Mouse (Mus musculus) right cerebral cortex, postnatal 36 days (tissue): ENCODE measurements at regions not wholly inside any gene's neighbourhood (a gene's known extent, or its start where the extent isn't known, plus 50 kb on each side); places are given as distances from the start of the nearest gene placed in this dataset.

ENCODE experiments used
- DNase-seq, 2 experiments: peaks; one replicate each; pipeline ENCODE4 v3.0.0; 2022; ENCODE audit warnings: low spot score in 2 of 2, mixed read lengths in 1 of 2

DNA sequence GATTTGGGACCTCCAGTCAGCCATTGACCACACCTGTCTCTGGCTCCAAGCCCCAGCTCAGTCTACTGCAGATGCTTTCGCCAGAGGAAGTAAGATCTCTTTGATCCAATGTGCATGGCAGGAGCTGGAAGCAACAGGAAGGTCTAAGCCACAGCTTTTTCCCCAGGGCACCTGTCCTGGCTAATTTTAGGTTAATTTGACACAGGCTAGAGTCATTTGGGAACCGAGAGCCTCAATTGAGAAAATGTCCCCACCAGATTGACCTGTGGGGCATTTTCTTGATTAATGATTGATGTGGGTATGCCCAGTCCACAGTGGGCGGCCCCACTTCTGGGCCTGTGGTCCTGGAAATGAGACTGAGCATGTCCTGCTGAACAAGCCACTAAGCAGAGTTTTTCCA lies 240.7 kb upstream of the Hs6st1 start:
- DNase-seq = no peak

DNA sequence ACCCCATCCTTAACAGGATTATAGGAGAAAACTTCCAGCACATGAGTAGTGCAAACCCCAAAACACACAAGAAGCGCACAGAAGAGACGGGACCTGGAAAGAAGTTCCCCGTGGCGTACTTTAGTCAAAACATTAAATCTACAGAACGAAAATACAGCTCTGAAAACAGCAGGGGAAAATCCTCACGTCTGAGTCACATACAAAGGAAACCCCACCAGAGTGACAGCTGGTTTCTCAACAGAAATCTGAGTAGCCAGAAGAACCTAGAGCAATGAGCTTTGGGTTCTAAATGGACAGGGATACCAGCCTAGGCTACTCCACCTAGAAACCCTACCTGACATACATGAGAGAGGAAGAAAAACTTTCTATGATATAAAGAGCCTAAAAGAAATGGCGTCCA lies 234.0 kb upstream of the Hs6st1 start:
- DNase-seq = no peak

DNA sequence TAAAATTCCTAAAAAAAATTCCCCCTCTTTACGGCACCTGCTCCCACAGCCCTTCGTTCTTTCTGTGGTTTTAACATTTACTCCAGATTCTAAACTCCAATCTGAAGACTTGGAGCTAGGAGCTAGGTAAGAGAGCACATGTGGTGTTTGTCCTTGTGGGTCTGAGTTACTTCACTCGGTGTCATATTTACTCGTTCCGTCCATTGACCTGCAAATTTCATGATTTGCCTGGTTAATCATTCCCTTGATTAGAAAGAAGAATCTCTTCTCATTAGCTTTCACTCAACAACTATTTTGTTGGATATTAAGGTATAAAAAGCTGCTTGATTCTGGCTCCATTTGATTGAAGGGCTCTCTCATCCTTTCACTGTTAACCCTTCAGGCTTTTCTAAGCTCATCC lies 231.6 kb upstream of the Hs6st1 start:
- no peak for DNase-seq

DNA sequence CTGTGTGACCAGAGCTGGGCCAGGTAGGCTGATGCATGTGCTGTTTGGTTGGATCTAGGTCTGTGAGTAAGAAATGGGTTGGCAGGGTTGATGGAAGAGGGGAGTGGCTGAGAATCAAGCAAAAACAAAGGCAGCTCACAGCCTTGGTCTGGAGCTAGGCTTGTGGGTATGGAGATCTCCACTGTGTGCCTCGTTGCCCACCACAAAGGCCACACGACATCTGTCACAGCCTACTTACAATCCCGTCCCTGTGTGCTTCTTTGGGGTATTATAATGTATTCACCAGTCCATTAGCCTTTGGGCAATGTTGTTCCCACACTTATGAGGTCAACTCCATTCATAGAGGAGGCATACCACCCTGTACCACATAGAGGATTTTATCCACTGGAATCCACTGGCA lies 229.6 kb upstream of the Hs6st1 start:
- no peak for DNase-seq

DNA sequence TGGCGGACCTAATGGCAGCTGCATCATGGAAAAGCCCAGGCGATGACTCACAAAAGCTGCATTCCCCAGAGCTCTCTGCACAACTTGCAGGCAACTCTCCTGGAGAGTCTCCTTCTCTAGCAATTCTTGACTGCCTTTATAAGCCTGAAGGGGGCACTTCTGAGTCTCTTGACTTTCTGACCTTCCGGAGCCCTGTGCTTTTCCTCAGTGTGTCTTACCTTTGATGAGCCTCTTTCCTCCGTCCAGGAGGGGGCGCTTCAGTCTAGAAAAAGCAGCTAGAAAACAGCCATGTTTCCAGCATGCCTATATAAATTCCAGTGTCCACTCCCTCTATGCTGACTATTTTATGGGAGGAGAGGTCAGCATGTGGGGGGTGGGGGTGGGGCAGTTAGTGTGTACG lies 228.8 kb upstream of the Hs6st1 start:
- no peak for DNase-seq

DNA sequence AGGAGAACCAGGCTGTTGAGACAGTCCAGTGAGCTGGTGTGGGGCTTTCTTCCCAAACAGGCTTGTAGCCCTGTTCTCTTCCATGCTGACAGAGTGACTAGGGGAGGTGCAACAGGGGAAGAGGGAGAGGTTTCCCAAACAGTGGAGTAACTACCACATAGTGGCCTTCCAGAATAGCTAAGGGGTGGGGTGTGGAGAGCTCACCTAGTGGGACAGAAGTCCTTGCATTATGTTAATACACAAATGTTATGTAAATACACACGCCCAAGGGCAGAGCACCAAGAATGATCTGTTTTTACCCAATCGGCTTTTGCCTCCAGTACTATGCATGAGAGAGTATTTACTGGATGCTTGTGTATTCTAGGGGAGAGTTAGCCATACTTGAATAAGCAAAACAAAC lies 226.6 kb upstream of the Hs6st1 start:
- no peak for DNase-seq

DNA sequence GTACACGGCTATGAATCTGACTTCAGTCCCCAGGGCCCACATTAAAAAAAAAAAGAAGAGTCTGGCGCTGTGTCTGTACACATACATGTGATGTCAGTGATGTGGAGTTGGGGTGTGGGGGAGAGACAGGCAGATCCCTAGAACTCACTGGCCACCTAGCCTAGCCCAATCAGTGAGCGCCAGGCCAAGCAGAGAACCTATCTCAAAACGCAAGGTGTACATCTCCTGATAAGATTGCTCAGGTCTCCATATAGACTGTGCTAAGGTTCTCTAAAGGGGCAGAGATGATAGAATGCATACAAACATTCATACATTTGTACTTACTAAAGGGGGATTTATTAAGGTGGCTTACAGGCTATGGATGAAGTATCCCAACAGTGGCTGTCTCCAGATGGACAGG lies 225.5 kb upstream of the Hs6st1 start:
- DNase-seq = no peak

DNA sequence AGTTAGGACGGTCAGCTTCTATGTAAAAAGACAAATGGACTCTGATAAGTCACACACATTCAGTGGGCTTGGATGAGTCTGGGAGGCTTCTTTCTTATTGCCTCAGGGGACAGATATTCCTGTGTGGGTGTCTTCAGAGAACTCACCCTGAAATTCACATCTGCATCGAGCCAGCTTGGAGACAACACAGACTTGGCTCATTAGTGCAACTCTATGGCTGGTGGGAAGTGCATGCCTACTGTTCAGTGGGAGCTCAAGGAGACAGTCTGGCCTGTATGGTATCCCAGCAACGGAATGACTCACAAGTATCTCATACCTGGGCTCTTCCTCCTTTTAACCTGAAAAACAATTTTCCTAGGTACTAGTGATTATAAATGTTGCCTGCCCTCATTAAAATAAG lies 224.6 kb upstream of the Hs6st1 start:
- DNase-seq = peak in 1 of 2 experiments; percentile 26

DNA sequence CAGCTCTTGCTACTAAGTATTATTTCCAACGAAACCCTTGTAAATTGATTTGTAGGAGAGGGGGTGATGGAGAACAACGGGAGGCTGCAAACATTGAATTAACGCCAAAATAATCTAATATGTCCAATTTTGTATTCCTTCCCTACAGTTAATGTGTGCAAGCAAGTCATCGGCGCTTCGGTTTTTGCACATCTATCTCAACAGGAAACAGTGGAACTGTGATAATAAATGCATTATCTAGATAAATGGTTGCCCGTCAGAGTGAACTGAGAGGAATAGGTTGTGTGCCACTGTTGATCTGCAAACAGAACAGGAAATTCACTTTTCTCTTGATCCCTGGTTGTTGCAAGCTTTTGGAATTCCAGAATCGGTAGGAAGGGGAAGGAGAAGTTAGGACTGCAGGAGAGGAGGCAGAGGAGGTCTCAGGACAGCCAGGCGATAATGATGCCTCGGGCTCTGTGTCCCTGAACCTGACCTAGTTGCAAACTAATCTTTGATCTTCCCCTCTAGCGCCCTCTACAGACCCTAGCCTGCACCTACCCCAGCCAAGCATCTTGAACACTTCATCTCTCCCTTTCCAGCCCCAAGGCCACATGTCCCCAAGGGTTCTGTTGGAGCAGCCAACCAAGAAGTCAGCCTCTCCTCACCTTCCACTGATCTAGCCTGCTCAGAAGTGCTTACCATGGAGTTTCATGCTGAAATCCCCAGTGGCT lies 221.8 kb upstream of the Hs6st1 start:
- no peak for DNase-seq

DNA sequence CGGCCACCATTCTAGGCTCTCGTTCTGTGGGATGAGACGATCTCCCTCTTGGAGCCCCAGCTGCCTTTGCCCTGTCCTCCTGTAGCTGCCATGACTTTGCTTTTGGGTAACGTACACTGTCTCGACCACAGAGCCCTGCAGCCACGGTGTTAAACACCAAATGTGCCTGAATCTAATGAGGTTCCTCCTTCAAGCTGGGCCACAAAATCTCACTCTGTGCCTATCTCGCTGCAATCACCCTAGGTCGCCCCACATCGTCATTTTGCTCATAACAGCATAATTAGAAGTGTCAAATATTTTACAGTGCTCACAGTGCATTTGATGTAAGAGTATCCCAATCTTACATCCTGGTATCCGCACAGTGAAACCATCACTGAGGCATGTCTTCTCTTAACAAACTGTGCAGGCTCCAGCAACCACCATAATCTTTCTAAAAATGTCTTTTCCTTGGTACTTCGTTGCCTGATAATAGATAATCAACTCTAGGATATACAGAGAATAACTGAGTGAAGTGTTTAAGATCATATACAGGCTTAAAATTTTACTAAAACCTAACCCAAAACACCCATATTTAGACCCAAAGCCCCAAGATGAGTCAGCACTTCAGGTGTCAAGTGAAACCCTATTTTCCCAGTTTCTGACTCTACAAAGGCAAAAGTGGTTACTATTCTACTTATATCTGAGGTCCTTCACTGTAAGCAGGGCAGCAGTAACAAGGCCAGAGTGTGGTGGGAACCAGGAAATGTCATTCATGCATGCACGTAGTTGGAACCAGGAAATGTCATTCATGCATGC lies 219.8 kb upstream of the Hs6st1 start:
- DNase-seq = no peak

DNA sequence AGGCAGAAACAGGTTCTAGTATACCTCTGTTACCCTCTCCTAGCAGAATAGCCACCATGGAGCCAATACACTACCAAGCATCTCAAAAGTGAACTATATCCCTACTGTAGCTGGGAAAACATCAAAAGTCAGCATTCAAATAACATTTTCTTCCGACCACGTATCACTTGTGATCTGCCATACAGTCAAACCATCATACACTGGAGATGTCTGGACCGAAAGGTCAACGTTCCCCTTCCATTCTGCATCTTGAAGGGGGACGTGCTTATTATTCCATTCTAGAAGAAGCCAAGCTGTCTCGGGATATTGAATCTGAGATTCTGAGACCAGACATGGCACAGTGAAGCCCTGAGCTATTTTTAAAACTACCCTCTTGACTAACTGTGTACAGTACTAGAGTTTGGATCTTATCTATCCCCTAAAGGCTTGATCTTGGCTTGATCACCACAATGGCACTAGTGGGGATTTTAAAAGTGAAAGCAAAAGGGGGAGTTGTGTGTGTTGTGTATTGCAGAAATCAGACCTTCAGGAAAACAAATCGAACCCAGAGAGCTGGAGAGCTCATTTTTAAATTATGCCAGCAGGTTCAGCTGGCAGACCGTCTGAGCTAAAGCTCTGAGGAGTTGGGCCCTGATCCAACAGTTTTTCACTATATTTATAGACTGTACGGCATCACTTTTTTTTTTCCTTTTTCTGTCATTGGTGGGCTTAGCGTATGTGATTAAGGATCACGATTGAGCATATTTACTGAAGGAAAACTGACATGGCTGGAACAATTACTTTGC lies 218.6 kb upstream of the Hs6st1 start:
- no peak for DNase-seq

DNA sequence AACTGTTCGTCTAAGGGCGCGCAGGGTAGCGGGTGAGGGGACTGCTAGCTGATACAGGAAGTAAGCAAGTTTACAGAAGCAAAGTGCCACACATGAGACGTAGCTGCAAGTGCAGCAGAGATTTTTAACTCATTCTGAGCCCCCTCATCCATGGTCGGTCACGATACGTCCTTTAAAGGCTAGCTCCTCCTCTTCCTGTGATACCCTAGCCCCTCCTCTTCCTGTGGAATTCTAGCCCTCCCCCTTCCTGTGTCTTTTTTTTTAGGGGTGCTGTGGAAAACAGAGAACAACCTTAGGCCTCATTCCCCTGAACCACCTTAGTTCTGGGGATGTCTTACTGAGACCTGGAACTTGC lies 218.0 kb upstream of the Hs6st1 start:
- no peak for DNase-seq

DNA sequence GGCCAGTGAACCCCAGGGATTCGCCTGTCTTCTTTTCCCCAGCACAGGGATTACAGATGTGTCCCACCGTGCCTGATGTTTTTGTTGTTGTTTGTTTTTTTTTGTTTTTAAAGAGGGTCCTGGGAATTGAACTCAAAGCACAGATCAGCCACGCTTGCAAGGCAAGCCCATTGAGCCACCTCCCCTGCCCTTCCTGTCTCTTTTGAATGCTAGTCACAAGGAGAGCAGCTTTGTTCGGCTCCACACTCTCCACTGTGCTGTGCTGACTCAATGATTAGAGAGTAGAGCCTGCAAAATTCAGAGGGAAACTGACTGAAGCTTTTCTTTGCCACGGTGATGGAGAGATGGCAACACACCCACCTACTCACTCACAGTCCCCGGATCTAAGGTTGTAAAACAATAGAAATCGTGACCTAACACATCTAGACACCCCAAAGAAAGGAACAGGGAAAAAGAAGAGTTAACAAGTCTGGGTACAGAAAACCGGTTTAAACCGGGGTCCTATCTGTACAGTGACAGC lies 217.6 kb upstream of the Hs6st1 start:
- DNase-seq = no peak

DNA sequence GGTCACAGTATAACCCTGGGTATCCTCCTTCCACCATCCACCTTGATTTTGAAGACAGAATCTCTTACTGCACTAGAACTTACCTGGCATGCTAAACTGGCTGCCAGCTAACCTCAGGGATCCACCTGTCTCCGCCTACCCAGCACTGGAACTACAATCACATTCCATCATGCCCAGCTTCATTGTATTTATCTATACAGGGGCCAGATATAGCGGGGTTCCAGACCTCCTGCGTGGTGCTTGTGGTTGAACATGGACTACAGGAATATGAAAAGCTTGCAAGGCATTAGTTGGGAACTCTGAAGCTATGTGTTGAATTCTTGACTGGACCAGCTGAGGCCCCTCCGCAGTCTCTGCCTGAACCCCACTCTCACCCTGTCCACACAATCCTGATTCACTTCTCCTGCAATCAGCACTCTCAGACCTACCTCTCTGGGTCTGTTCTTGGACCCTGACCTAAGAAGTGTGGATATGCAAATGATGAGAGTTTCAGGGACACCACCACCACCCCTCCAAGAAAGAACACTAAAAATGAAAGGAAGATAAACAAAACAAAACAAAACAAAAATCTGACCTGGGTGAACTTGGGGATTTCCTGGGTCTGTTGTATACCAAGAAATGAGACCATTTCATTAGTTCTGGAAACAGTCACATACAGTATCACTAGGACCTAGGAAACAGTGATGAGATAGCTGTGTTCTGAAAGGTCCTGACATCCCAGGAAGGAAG lies 216.4 kb upstream of the Hs6st1 start:
- no peak for DNase-seq

DNA sequence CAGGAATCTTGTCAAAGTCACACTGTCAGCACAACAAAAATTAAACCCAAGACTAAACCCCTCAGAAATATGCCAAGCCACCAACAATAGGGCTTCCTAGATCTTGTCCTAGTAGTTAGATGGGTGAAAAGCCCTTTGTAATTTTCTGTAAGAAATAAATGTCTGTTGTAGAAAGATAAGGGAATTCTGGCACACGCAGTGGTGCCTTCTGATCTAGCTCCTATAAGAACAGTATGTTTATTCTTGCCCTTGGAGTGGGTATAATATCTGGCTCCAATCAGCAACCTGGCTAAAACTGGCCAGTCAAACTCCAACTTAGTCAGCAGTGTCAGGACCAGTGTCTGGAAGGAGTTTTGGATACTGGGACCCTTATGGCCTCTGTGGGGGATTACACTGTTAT lies 215.2 kb upstream of the Hs6st1 start:
- no peak for DNase-seq

DNA sequence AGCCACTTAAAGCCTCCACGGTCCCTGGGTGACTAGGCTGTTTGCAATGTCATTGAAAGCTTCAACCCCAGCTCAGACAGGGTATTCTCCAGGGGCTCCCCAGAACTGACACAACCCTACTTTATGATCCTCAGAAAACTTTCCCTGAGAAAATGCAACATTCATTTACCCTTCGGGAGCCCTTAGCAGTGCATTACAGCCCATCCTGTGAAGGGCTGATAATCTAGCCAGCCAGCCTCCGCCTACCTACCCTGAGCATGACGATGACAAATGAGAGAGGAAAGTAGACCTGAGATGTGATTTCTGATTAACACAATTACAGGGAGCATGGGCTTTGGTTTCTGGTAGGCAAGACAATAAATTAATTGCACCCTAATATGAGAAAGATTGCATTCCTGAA lies 212.6 kb upstream of the Hs6st1 start:
- DNase-seq = no peak

DNA sequence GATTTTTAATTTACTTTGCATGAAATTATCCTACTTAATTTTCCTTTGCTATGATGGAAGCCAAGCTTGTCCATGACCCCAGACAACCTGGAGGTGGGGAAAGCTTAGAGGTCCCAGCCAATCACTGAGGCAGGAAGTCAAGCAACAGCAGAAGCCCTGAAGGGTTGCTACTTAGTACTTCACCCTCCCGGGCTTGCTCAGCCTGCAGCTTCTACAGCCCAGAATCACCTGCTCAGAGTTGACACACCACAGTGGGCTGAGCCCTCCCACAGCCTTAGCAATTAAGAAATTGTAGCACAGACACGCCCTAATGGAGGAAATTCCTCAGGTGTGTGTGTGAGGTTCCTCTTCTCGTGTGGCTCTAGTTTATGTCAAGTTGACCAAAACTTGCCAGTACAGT lies 209.9 kb upstream of the Hs6st1 start:
- no peak for DNase-seq

DNA sequence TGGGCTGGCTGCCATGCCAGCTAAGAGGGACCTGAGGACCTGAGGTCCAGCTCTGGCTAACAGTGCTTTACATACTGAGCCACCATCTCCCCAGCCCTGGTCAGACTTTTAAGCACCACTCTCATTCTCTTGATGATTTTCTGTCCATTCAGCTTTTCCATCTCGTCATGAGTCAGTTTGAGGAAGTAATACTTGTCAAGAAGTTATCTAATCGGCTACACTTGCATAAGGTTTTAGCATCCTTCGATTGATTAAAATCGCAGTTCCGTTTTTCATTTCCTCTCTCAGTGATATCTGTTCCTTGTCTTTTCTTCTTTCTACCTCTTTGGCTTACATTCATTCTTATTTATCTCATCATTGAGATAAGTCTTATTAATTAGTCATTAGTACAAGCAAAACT lies 207.4 kb upstream of the Hs6st1 start:
- DNase-seq = no peak

DNA sequence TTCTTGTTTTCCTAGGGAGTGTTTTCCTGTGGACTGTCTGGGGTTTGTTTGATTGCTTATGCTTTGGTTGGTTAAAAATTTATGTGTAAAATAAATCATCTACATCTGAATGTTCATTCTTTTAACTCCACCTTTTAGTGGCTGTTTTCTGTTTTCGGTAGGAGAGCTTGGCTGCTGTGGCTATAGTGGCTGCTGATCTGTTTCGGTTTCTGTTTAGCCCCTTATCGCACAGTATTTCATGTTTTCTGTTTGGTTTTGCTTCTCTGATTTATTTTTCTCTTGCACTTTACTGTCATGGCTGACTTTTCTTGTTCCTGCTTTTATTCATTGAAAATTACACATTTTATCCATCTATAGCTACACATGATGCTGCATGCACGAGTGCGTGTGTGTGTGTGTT lies 206.0 kb upstream of the Hs6st1 start:
- no peak for DNase-seq

DNA sequence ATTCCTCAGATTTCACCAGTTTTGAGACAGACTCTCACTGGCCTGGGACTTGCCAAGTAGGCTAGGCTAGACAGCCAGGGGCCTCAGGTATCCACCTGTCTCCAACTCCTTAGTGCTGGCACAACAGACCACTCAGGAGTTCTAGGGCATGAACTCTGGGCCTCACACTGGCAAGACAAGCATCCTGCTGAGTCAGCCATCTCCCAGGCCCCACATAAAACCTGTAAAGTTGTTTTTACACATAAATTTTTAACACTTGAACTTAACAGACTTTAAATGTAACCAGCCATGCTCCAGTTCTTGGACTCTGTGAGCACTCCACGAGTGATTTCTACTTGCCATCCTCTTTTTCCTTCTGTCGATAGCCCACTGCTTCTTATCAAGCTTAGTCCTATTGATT lies 205.5 kb upstream of the Hs6st1 start:
- DNase-seq = no peak

DNA sequence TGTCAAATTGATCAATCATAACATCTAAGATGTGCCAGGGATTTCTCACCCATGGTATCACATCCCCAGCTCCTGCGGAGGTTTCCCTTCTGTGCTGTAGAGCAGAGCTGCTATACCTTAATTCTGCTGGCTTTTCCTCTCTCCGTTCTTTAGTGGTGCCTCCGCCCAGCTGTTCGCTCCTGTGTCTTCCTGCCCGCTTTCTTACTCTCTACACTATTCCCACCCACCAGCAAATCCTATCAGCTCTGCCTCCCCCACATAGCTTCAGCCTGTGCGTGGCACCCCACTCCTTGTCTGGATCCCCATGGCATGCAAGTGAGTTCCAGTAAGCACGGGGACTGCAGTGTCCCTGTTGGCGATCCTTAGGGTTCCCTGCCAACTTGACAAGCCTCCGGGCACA lies 204.0 kb upstream of the Hs6st1 start:
- DNase-seq = peak; percentile 34 to 54

DNA sequence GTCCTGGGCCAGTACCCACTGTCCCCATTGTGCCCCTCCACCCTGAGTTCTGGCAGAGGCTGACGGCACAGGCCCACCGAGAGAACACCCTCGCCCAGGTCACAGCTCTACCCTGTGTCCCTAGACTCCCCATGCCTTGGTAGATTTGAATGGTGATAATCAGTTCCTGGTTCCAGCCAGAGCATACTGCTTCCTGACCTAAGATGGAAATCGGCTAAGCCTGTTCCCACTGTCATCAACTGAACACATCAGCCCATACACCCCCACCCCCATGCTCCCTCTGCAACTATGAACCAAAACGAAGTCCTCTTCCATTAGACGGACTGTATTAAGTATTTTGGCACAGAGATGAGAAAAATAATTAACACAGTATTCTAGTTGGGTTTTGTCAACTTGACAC lies 202.9 kb upstream of the Hs6st1 start:
- DNase-seq = no peak
